Mouse (Mus musculus) forebrain, embryonic 14.5 days (tissue): ENCODE results near the gene Zfp146. TPM values are rescaled to one million over a fixed set of nuclear protein-coding genes. Genes with fewer than 3 reads are reported as not detected.
"Not testable (repeated sequence)": the region's sequence is repeated elsewhere in the genome, so short reads cannot be mapped to it uniquely, and the experiment has no call there.

ENCODE experiments used
- ATAC-seq: fragments of 200-750 bp; cut with Nextera tagmentation; 2 replicates; pipeline ENCODE4 v1.8.0; 2017; ENCODE audit warnings: mild to moderate bottlenecking, moderate library complexity
- DNase-seq: peaks from one replicate; pipeline ENCODE4 v3.0.0-alpha.2; 2015; ENCODE audit warnings: low spot score
- H3K27ac ChIP-seq: fragments of 300-500 bp; sonication (generic); 2 replicates; pipeline ENCODE4 v1.5.1; 2014; ENCODE audit warnings: low read depth, mild to moderate bottlenecking, control low read depth, low read length, moderate library complexity
- H3K27me3 ChIP-seq: fragments of 300-500 bp; sonication (generic); replicated peaks from 2 replicates; pipeline ENCODE4 v1.6.1; 2014; ENCODE audit warnings: low read length, control low read depth, mixed read lengths; ENCODE audit not compliant: control insufficient read depth, insufficient read depth
- H3K36me3 ChIP-seq: fragments of 300-500 bp; sonication (generic); 2 replicates; pipeline ENCODE4 v1.6.1; 2014; ENCODE audit warnings: low read length, control low read depth; ENCODE audit not compliant: control insufficient read depth, insufficient read depth
- H3K4me1 ChIP-seq: fragments of 300-500 bp; sonication (generic); 2 replicates; pipeline ENCODE4 v1.6.1; 2014; ENCODE audit warnings: antibody characterized with exemption, low read length, control low read depth; ENCODE audit not compliant: control insufficient read depth, insufficient read depth
- H3K4me2 ChIP-seq: fragments of 300-500 bp; sonication (generic); 2 replicates; pipeline ENCODE4 v1.6.1; 2014; ENCODE audit warnings: mild to moderate bottlenecking, control low read depth, low read length
- H3K4me3 ChIP-seq: fragments of 300-500 bp; sonication (generic); 2 replicates; pipeline ENCODE4 v1.5.1; 2014; ENCODE audit warnings: low read depth, low read length, control low read depth
- H3K9ac ChIP-seq: fragments of 300-500 bp; sonication (generic); 2 replicates; pipeline ENCODE4 v1.6.1; 2014; ENCODE audit warnings: mild to moderate bottlenecking, low read length, control low read depth, moderate library complexity
- H3K9me3 ChIP-seq: fragments of 300-500 bp; sonication (generic); replicated peaks from 2 replicates; pipeline ENCODE4 v1.6.1; 2016; ENCODE audit warnings: low read length, control low read depth, mixed read lengths; ENCODE audit not compliant: control insufficient read depth
- WGBS: fragments of 180-500 bp; shearing (Covaris S2); extraction: QIAGEN DNeasy Blood & Tissue Kit; methylation state at CpG from one replicate; pipeline ENCODE4 v1.1.7; 2014; 5-methylcytosine and 5-hydroxymethylcytosine counted together
- polyA plus RNA-seq: library from polyadenylated mRNA; unstranded; fragments of >200 nt; fragmentation: Nextera tagmentation; extraction: Ambion mirVana; gene quantifications from 2 replicates; pipeline ENCODE4 v1.2.1, GENCODE M21; 2014

Gene Zfp146
- polyA plus RNA-seq, 1 experiment from 2014 or later: 29.0 TPM

DNA sequence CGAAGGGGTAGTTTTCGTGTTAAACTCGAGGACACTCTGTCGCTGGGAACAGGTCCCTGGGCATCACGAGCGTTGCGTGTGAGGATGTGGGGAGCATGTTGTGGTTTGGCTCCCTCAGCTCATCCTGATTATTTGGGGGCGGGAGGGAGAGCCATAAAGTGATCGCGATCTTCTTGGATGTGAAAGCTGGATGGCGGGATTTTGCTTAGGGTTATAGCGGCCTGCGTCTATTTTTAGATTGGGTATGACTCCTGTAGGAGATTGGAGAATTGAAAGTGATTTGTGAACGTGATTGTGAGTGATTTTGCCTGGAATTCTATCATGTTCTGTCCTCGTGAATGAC is 47.4 kb downstream of the Zfp146 start:
- 0 out of 2 replicates have a peak, but pooled peaks cover 3% of the 10 kb centered on the region for H3K4me1 ChIP-seq
- 10% methylated on average over 15 of the region's 15 CpGs for WGBS
- peak; percentile 50 for ATAC-seq
- H3K9ac ChIP-seq: peak overlapping the region; percentile 83
- no peaks in the 10 kb centered on the region for H3K27me3 ChIP-seq
- peak overlapping the region; percentile 74 for H3K4me3 ChIP-seq
- H3K27ac ChIP-seq: peak overlapping the region; percentile 76
- peak overlapping the region; percentile 66 for H3K4me2 ChIP-seq
- peak; percentile 47 for DNase-seq
- H3K9me3 ChIP-seq: no peaks in the 10 kb centered on the region
- H3K36me3 ChIP-seq: peaks cover 17% of the 10 kb centered on the region; the same call in 1 of the 2 replicates

DNA sequence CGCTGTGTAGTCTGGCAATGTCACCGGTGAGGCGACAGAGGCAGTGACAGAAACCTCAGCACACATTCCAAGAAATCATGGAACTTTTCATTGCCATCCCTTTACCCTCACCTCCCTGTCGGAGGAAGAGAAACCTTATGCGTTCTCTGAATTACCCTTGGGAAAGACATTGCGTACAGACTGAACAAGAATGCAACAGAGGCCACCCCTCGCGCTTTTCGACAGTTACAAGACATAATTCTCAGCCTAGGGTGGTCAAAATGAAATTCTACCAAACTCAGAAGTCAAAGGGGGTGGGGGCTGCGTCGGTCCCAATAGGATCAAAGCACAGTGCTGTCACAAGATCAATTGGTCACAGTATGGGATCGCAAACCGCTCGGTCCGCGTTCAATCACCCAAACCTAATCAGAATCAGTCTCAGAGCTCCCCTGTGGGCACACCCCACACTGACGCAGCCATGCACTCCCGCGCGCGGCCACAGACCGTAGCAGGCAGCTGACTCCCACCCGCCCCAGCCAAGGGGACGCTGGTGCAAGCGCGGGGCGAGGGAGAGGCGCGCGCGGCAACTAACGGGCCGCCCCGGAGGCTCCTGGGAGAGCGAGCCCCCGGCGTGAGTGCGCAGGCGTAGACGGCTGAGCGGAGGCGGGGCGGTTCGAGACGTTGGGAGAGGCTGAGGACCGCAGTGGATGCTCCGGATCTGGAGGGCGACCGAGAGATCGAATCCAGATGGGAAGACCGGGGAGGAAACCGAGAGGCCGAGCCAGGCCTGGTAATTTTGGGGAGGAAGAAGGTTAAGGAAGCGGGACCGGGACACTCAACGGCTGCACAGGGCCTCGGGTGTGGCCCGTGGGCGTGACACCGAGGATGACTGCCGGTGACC is 48.0 kb downstream of the Zfp146 start, which contains the start of gene Zfp382:
Gene Zfp382, plus strand, starts transcription at position 635 of the 880 bp plus-strand sequence.
- H3K36me3 ChIP-seq: peaks cover 11% of the 10 kb centered on the region; the same call in 1 of the 2 replicates
- 0 out of 2 replicates have a peak, but pooled peaks cover 3% of the 10 kb centered on the region for H3K4me1 ChIP-seq
- H3K4me2 ChIP-seq: peak within 1 kb of the TSS; percentile 66
- H3K27me3 ChIP-seq: no peaks in the 10 kb centered on the region
- no peaks in the 10 kb centered on the region for H3K9me3 ChIP-seq
- peak within 1 kb of the TSS; percentile 74 for H3K4me3 ChIP-seq
- H3K27ac ChIP-seq: peak within 1 kb of the TSS; percentile 76
- ATAC-seq (peak; percentile 99), DNase-seq (peak; percentile 95)
- whole genome bisulfite sequencing: under 1% methylated on average over 61 of the region's 61 CpGs
- peak within 1 kb of the TSS; percentile 83 for H3K9ac ChIP-seq

DNA sequence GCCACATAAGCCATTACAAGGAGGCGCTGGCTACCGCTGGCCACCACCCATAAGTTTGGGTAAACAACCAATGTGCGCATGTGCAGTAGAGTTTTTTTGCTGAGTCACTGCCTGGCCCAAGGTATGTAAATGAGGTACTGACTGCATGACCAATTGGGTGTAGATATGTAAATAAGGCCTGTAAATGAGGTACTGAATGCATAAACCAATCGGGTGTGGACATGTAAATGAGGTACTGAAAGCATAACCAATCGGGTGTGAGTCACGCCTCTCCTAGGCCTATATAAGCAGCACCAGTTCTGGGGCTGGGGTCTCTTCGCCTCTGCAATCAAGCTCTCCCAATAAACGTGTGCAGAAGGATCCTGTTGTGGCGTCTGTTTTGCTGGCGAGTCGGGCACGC is 51.6 kb downstream of the Zfp146 start:
- H3K4me3 ChIP-seq, H3K9me3 ChIP-seq, H3K9ac ChIP-seq, H3K36me3 ChIP-seq, ATAC-seq, DNase-seq, H3K4me1 ChIP-seq, H3K27ac ChIP-seq, H3K4me2 ChIP-seq, H3K27me3 ChIP-seq: not testable (repeated sequence)
- WGBS: 92% methylated on average over 12 of the region's 12 CpGs

DNA sequence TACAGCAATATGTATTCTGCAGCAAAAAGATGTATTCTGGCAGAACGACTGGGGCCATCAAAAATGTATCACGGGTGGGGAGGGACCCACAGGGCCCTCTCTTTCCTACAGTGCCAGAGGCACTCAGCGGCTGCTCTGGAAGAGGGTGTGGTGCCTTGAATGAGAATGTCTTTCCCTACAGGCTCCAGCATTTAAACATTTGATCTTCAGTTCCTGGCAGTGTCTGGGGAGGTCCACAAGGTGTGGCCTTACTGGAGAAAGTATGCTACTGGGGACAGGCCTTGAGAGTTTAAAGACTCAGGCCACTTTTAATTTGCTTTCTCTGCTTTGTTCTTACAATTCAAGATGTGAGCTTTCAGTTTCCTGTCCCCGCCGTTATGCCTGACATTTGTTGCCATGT is 53.5 kb downstream of the Zfp146 start:
- no peak overlapping the region for H3K27ac ChIP-seq
- no peak overlapping the region for H3K4me3 ChIP-seq
- H3K4me2 ChIP-seq: no peak overlapping the region
- no peaks in the 10 kb centered on the region for H3K9me3 ChIP-seq
- H3K36me3 ChIP-seq: no peaks in the 10 kb centered on the region
- ATAC-seq: no peak
- H3K9ac ChIP-seq: no peak overlapping the region
- H3K4me1 ChIP-seq: no peaks in the 10 kb centered on the region
- WGBS: 96% methylated on average over 5 of the region's 5 CpGs
- DNase-seq: no peak
- no peaks in the 10 kb centered on the region for H3K27me3 ChIP-seq

Other genes starting within 250 kb of the Zfp146 start
- 9.2 and 15.7 TPM in 2 replicates for gene Zfp74, start 215.7 kb downstream of the Zfp146 start, polyA plus RNA-seq
- gene Zfp568, start 185.8 kb downstream of the Zfp146 start, polyA plus RNA-seq: 2.9 and 4.3 TPM in 2 replicates
- gene Zfp14, start 118.4 kb downstream of the Zfp146 start, polyA plus RNA-seq: 14.3 and 17.1 TPM in 2 replicates
- gene Zfp82, start 96.8 kb downstream of the Zfp146 start, polyA plus RNA-seq: 13.6 and 13.8 TPM in 2 replicates
- 2.0 and 2.7 TPM in 2 replicates for gene Gm26920, start 79.3 kb downstream of the Zfp146 start, polyA plus RNA-seq
- gene Zfp566, start 79.2 kb downstream of the Zfp146 start, polyA plus RNA-seq: 18.7 and 20.3 TPM in 2 replicates
- gene Zfp260, start 75.0 kb downstream of the Zfp146 start, polyA plus RNA-seq: 123 and 140 TPM in 2 replicates
- gene Zfp382, start 47.8 kb downstream of the Zfp146 start, polyA plus RNA-seq: 4.6 and 7.7 TPM in 2 replicates
- 4.8 and 5.5 TPM in 2 replicates for gene Cox7a1, start 14.4 kb upstream of the Zfp146 start, polyA plus RNA-seq
- gene Capns1, start 29.1 kb upstream of the Zfp146 start, polyA plus RNA-seq: 50.8 and 56.9 TPM in 2 replicates
- 191 and 256 TPM in 2 replicates for gene Polr2i, start 62.2 kb upstream of the Zfp146 start, polyA plus RNA-seq
- 376 and 384 TPM in 2 replicates for gene Tbcb, start 62.5 kb upstream of the Zfp146 start, polyA plus RNA-seq
- not detected in 2 replicates for gene Ovol3, start 66.0 kb upstream of the Zfp146 start, polyA plus RNA-seq
- 0.27 and 0.32 TPM in 2 replicates for gene Thap8, start 110.3 kb upstream of the Zfp146 start, polyA plus RNA-seq
- gene Wdr62, start 110.7 kb upstream of the Zfp146 start, polyA plus RNA-seq: 5.6 and 5.8 TPM in 2 replicates
- 142 and 174 TPM in 2 replicates for gene Clip3, start 122.0 kb upstream of the Zfp146 start, polyA plus RNA-seq
- gene Alkbh6, start 139.0 kb upstream of the Zfp146 start, polyA plus RNA-seq: 102 and 118 TPM in 2 replicates
- gene Syne4, start 145.1 kb upstream of the Zfp146 start, polyA plus RNA-seq: 3.6 and 3.7 TPM in 2 replicates
- gene E130208F15Rik, start 152.0 kb upstream of the Zfp146 start, polyA plus RNA-seq: not detected in 2 replicates
- gene Sdhaf1, start 154.1 kb upstream of the Zfp146 start, polyA plus RNA-seq: 18.7 and 23.8 TPM in 2 replicates
- gene Lrfn3, start 193.0 kb upstream of the Zfp146 start, polyA plus RNA-seq: 8.8 and 10.3 TPM in 2 replicates
- 31.1 and 31.3 TPM in 2 replicates for gene Tyrobp, start 244.0 kb upstream of the Zfp146 start, polyA plus RNA-seq